Mouse (Mus musculus) liver, postnatal 0 days (tissue): ENCODE results near the gene Gpalpp1. TPM values are rescaled to one million over a fixed set of nuclear protein-coding genes. Genes with fewer than 3 reads are reported as not detected.

Source experiments
- ATAC-seq: fragments of 200-750 bp; cut with Nextera tagmentation; 2 replicates; pipeline ENCODE4 v1.8.0; 2017; ENCODE audit warnings: mild to moderate bottlenecking, moderate library complexity
- DNase-seq: peaks from one replicate; pipeline ENCODE4 v3.0.0-alpha.2; 2016
- H3K27ac ChIP-seq: fragments of 300-500 bp; sonication (generic); 2 replicates; pipeline ENCODE4 v1.5.1; 2014; ENCODE audit warnings: antibody characterized with exemption, moderate library complexity, mild to moderate bottlenecking, low read depth
- H3K27me3 ChIP-seq: fragments of 300-500 bp; sonication (generic); 2 replicates; pipeline ENCODE4 v1.6.1; 2014; ENCODE audit warnings: low read length, control low read depth, mixed read lengths; ENCODE audit not compliant: insufficient read depth
- H3K36me3 ChIP-seq: fragments of 300-500 bp; sonication (generic); replicated peaks from 2 replicates; pipeline ENCODE4 v1.6.1; 2014; ENCODE audit warnings: mild to moderate bottlenecking, control low read depth, low read length, moderate library complexity, mixed read lengths; ENCODE audit not compliant: insufficient read depth
- H3K4me1 ChIP-seq: fragments of 300-500 bp; sonication (generic); 2 replicates; pipeline ENCODE4 v1.6.1; 2014; ENCODE audit warnings: antibody characterized with exemption, mild to moderate bottlenecking, control low read depth; ENCODE audit not compliant: insufficient read depth
- H3K4me2 ChIP-seq: fragments of 300-500 bp; sonication (generic); 2 replicates; pipeline ENCODE4 v1.6.1; 2014; ENCODE audit warnings: low read depth, mild to moderate bottlenecking, low read length, moderate library complexity, mixed read lengths
- H3K4me3 ChIP-seq: fragments of 300-500 bp; sonication (generic); 2 replicates; pipeline ENCODE4 v1.5.1; 2014; ENCODE audit warnings: low read depth, low read length
- H3K9ac ChIP-seq: fragments of 300-500 bp; sonication (generic); replicated peaks from 2 replicates; pipeline ENCODE4 v1.6.1; 2014; ENCODE audit warnings: mild to moderate bottlenecking, moderate library complexity
- H3K9me3 ChIP-seq: fragments of 300-500 bp; sonication (generic); 2 replicates; pipeline ENCODE4 v1.6.1; 2016; ENCODE audit warnings: mild to moderate bottlenecking, control low read depth, low read length, mixed read lengths
- CTCF ChIP-seq: sonication (generic); IDR thresholded peaks from 2 replicates; pipeline ENCODE4 v1.5.1; 2016; ENCODE audit warnings: antibody characterized with exemption, low read depth
- EP300 ChIP-seq: IDR thresholded peaks from 2 replicates; pipeline ENCODE4 v1.6.1; 2016; ENCODE audit warnings: antibody characterized with exemption, low read depth, mild to moderate bottlenecking
- WGBS: fragments of 180-500 bp; shearing (Covaris S2); extraction: QIAGEN DNeasy Blood & Tissue Kit; methylation state at CpG from one replicate; pipeline ENCODE4 v1.1.7; 2014; ENCODE audit not compliant: insufficient replicate concordance; 5-methylcytosine and 5-hydroxymethylcytosine counted together
- polyA plus RNA-seq: library from polyadenylated mRNA; unstranded; fragments of >200 nt; fragmentation: Nextera tagmentation; extraction: Ambion mirVana; gene quantifications from 2 replicates; pipeline ENCODE4 v1.2.1, GENCODE M21; 2015

Gene Gpalpp1
- polyA plus RNA-seq, 1 experiment from 2014 or later = 3.2 TPM

- Histone ChIP-seq H3K9me3 (no peaks in the 10 kb centered on the region), H3K27ac (no peak overlapping the region), H3K4me3 (no peak overlapping the region), H3K36me3 (no peaks in the 10 kb centered on the region), H3K4me1 (no peaks in the 10 kb centered on the region), H3K9ac (no peak overlapping the region), H3K4me2 (no peak overlapping the region), H3K27me3 (no peaks in the 10 kb centered on the region)
- TF ChIP-seq EP300 (no peak), CTCF (no peak)
- 69% methylated on average over 3 of the region's 3 CpGs for WGBS
- ATAC-seq (no peak), DNase-seq (no peak)
Measured at GRCm38 (mm10) chr14:76044164-76044557, 66.4 kb downstream of the Gpalpp1 start.

- no peak for TF ChIP-seq CTCF
- no peak for TF ChIP-seq EP300
Measured at GRCm38 (mm10) chr14:76043251-76044163, 67.1 kb downstream of the Gpalpp1 start.

More at GRCm38 (mm10) chr14:76043251-76044163, 67.1 kb downstream of the Gpalpp1 start:
- Histone ChIP-seq H3K9ac (no peak overlapping the region), H3K9me3 (no peaks in the 10 kb centered on the region), H3K4me1 (no peaks in the 10 kb centered on the region), H3K27me3 (no peaks in the 10 kb centered on the region), H3K36me3 (no peaks in the 10 kb centered on the region), H3K27ac (no peak overlapping the region), H3K4me3 (no peak overlapping the region), H3K4me2 (no peak overlapping the region)
- 74% methylated on average over 14 of the region's 14 CpGs for WGBS
- DNase-seq (no peak), ATAC-seq (no peak)

Other genes starting within 250 kb of the Gpalpp1 start
- gene Kctd4, start 155.8 kb downstream of the Gpalpp1 start, polyA plus RNA-seq = 0.06 and 0.18 TPM in 2 replicates
- 15.1 and 16.1 TPM in 2 replicates for gene Gtf2f2, start 99.9 kb downstream of the Gpalpp1 start, polyA plus RNA-seq
- gene Nufip1, start 131 bp upstream of the Gpalpp1 start, polyA plus RNA-seq = 4.7 and 5.1 TPM in 2 replicates